Mouse (Mus musculus) C2C12 (cell line): ENCODE measurements at regions not wholly inside any gene's neighbourhood (a gene's known extent, or its start where the extent isn't known, plus 50 kb on each side); places are given as distances from the start of the nearest gene placed in this dataset.

ENCODE experiments used
- CTCF ChIP-seq: IDR thresholded peaks from one replicate; pipeline ENCODE4 v1.5.1; 2011; ENCODE audit not compliant: control insufficient read depth, insufficient read depth, insufficient read length
- FOSL1 ChIP-seq: IDR thresholded peaks from one replicate; pipeline ENCODE4 v1.8.0; 2011; ENCODE audit warnings: mild to moderate bottlenecking, low read length; ENCODE audit not compliant: poor library complexity, insufficient read depth, severe bottlenecking
- MAX ChIP-seq: IDR thresholded peaks from one replicate; pipeline ENCODE4 v1.6.1; 2011; ENCODE audit warnings: mild to moderate bottlenecking, control low read depth
- MYOD1 ChIP-seq: IDR thresholded peaks from one replicate; pipeline ENCODE4 v1.6.1; 2011; ENCODE audit warnings: low read depth; ENCODE audit not compliant: control insufficient read depth, insufficient read length
- MYOG ChIP-seq: IDR thresholded peaks from one replicate; pipeline ENCODE4 v1.6.1; 2011; ENCODE audit not compliant: control insufficient read depth, insufficient read length; ENCODE audit errors: extremely low read depth

DNA sequence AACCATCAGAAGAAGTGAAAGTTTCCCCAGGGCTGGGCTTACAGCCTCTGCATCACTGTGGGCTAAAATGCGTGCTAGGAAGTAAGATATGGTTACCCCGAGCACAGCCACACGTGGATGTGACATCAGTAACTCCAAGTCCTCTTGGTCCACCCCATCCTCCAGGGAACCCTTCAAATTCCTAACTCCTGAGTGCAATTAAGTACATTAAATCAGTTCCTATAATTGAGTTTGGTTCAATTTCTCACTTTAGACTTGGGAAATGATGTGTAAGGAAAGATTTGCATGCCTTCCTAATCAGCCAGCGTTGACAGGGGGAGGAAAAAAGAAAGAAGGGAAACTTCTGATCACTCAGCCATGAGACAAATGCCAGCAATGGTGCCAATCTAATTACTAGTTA, 129.2 kb upstream of the Tenm4 start:
- TF ChIP-seq CTCF (no peak), MYOG (no peak), MYOD1 (no peak), FOSL1 (no peak), MAX (no peak)
